Mouse (Mus musculus) gastrocnemius, postnatal 10 days (tissue): Measurements from ENCODE around the gene Prdm16. TPM values are rescaled to one million over a fixed set of nuclear protein-coding genes. Genes with fewer than 3 reads are reported as not detected.

Experiments
- total RNA-seq, 2 experiments: library from RNA; stranded (reverse); gene quantifications; 2 replicates each; pipeline ENCODE4 v1.2.3; 2021

Prdm16 gene
- total RNA-seq, 2 experiments from 2014 or later = 2.7 to 4.1 TPM

Other genes starting within 250 kb of the Prdm16 start
- gene Actrt2, start 31.0 kb upstream of the Prdm16 start, total RNA-seq = not detected
- gene Ttc34, start 200.6 kb upstream of the Prdm16 start, total RNA-seq = not detected
- under 1 TPM; 0.68 to 0.78 TPM for gene Mmel1, start 232.7 kb upstream of the Prdm16 start, total RNA-seq